Mouse (Mus musculus) lung, embryonic 14.5 days (tissue): ENCODE measurements around the gene H2-Q2. TPM values are rescaled to one million over a fixed set of nuclear protein-coding genes. Genes with fewer than 3 reads are reported as not detected.
"Not testable (repeated sequence)": the region's sequence is repeated elsewhere in the genome, so short reads cannot be mapped to it uniquely, and the experiment has no call there.

Experiments used
- ATAC-seq: fragments of 200-750 bp; cut with Nextera tagmentation; 2 replicates; pipeline ENCODE4 v1.8.0; 2017; ENCODE audit warnings: mild to moderate bottlenecking, moderate TSS enrichment, moderate library complexity; ENCODE audit not compliant: insufficient read depth
- DNase-seq: peaks from one replicate; pipeline ENCODE4 v3.0.0-alpha.2; 2015
- H3K27ac ChIP-seq: fragments of 300-500 bp; sonication (generic); 2 replicates; pipeline ENCODE4 v1.5.1; 2014; ENCODE audit warnings: low read depth, mild to moderate bottlenecking, moderate library complexity
- H3K27me3 ChIP-seq: fragments of 300-500 bp; sonication (generic); 2 replicates; pipeline ENCODE4 v1.6.1; 2014; ENCODE audit warnings: low read length, control low read depth; ENCODE audit not compliant: insufficient read depth
- H3K36me3 ChIP-seq: fragments of 300-500 bp; sonication (generic); 2 replicates; pipeline ENCODE4 v1.6.1; 2014; ENCODE audit warnings: control low read depth; ENCODE audit not compliant: insufficient read depth
- H3K4me1 ChIP-seq: fragments of 300-500 bp; sonication (generic); 2 replicates; pipeline ENCODE4 v1.6.1; 2014; ENCODE audit warnings: antibody characterized with exemption, control low read depth; ENCODE audit not compliant: insufficient read depth
- H3K4me2 ChIP-seq: fragments of 300-500 bp; sonication (generic); 2 replicates; pipeline ENCODE4 v1.6.1; 2014; ENCODE audit warnings: mild to moderate bottlenecking
- H3K4me3 ChIP-seq: fragments of 300-500 bp; sonication (generic); 2 replicates; pipeline ENCODE4 v1.5.1; 2014; ENCODE audit warnings: low read depth, low read length
- H3K9ac ChIP-seq: fragments of 300-500 bp; sonication (generic); 2 replicates; pipeline ENCODE4 v1.6.1; 2014
- H3K9me3 ChIP-seq: fragments of 300-500 bp; sonication (generic); 2 replicates; pipeline ENCODE4 v1.6.1; 2016; ENCODE audit warnings: low read depth, low read length, control low read depth
- CTCF ChIP-seq: IDR thresholded peaks from 2 replicates; pipeline ENCODE4 v1.5.1; 2016; ENCODE audit warnings: antibody characterized with exemption, low read depth
- WGBS: fragments of 180-500 bp; shearing (Covaris S2); extraction: QIAGEN DNeasy Blood & Tissue Kit; methylation state at CpG from one replicate; pipeline ENCODE4 v1.1.7; 2014; 5-methylcytosine and 5-hydroxymethylcytosine counted together
- polyA plus RNA-seq: library from polyadenylated mRNA; unstranded; fragments of >200 nt; fragmentation: Nextera tagmentation; extraction: Ambion mirVana; gene quantifications from 2 replicates; pipeline ENCODE4 v1.2.1, GENCODE M21; 2014

H2-Q2 gene
- polyA plus RNA-seq, 1 experiment from 2014 or later = 10.8 TPM

GRCm38 (mm10) chr17:35354071-35354470, 12.0 kb downstream of the H2-Q2 start:
- Histone ChIP-seq H3K36me3 (no peaks in the 10 kb centered on the region), H3K9me3 (no peaks in the 10 kb centered on the region), H3K4me3 (no peak overlapping the region), H3K9ac (no peak overlapping the region), H3K27me3 (peaks cover 2% of the 10 kb centered on the region; the same call in 1 of the 2 replicates), H3K4me2 (no peak overlapping the region), H3K4me1 (no peaks in the 10 kb centered on the region), H3K27ac (no peak overlapping the region)
- DNase-seq = no peak
- WGBS = 73% methylated on average over 2 of the region's 2 CpGs
- no peak for TF ChIP-seq CTCF
- ATAC-seq = no peak

DNA sequence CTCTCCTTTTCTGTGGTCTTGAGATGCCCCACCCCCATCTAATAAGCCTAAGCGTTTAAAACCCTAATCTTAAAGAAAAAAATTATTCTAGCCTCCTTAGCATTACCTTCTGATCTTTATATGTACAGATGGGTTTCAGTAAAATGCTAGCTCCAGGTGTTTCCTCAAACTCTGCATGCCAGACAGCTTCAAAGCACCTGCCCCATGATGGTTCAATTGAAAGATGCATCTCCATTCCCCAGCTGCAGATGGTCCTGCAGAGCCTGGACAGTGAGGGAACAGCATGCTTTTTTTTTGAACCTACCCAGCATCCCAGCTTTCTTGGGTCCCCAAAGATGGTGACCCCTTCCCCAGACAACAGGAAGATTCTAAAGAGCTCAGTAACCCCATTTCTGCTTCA, 15.0 kb downstream of the H2-Q2 start:
- H3K27me3 ChIP-seq = peaks cover 9% of the 10 kb centered on the region; the same call in 1 of the 2 replicates
- H3K27ac ChIP-seq = no peak overlapping the region
- no peak overlapping the region for H3K4me3 ChIP-seq
- no peak overlapping the region for H3K9ac ChIP-seq
- H3K4me2 ChIP-seq = no peak overlapping the region
- H3K4me1 ChIP-seq = no peaks in the 10 kb centered on the region
- ATAC-seq (no peak), DNase-seq (no peak)
- WGBS = 26% methylated on average over 1 of the region's 1 CpGs
- TF ChIP-seq CTCF = no peak
- H3K36me3 ChIP-seq = no peaks in the 10 kb centered on the region
- H3K9me3 ChIP-seq = no peaks in the 10 kb centered on the region

GRCm38 (mm10) chr17:35358763-35359469, 16.9 kb downstream of the H2-Q2 start:
- Histone ChIP-seq H3K4me2 (peak overlapping the region; percentile 68), H3K27me3 (peaks cover 9% of the 10 kb centered on the region; the same call in 1 of the 2 replicates), H3K4me3 (peak overlapping the region; percentile 36), H3K9me3 (no peaks in the 10 kb centered on the region), H3K9ac (peak overlapping the region; percentile 36), H3K4me1 (no peaks in the 10 kb centered on the region), H3K27ac (no peak overlapping the region), H3K36me3 (no peaks in the 10 kb centered on the region)
- 11% methylated on average over 38 of the region's 38 CpGs for WGBS
- DNase-seq = peak; percentile 8
- TF ChIP-seq CTCF = no peak
- no peak for ATAC-seq

DNA sequence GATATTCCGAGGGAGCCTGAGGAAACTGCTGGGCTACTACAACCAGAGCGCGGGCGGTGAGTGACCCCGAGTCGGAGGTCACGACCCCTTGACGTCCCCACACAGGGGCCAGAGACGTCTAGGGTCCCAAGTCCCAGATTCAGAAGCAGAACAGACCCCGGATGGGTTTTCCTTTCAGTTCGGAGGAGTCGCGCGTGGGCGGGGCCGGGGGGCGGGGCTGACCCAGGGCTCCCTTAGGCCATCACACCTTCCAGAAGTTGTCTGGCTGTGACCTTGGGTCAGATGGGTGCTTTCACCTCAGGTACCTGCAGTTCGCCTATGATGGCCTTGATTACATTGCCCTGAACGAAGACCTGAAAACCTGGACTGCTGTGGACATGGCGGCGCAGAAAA, 17.4 kb downstream of the H2-Q2 start:
- DNase-seq (peak; percentile 2), ATAC-seq (no peak)
- Histone ChIP-seq H3K4me3 (peak overlapping the region; percentile 36), H3K9ac (peak overlapping the region; percentile 36), H3K36me3 (no peaks in the 10 kb centered on the region), H3K4me1 (no peaks in the 10 kb centered on the region), H3K27me3 (peaks cover 9% of the 10 kb centered on the region; the same call in 1 of the 2 replicates), H3K9me3 (no peaks in the 10 kb centered on the region), H3K4me2 (peak overlapping the region; percentile 68), H3K27ac (no peak overlapping the region)
- 23% methylated on average over 21 of the region's 21 CpGs for WGBS
- no peak for TF ChIP-seq CTCF

GRCm38 (mm10) chr17:35379369-35379728, 37.3 kb downstream of the H2-Q2 start, which contains the start of gene H2-Q4:
TSS of gene H2-Q4 (plus strand) at chr17:35379617.
- H3K36me3 ChIP-seq = no peaks in the 10 kb centered on the region
- TF ChIP-seq CTCF = no peak
- peak within 1 kb of the TSS; percentile 59 for H3K9ac ChIP-seq
- DNase-seq (peak; percentile 90), ATAC-seq (peak; percentile 96)
- WGBS = under 1% methylated on average over 15 of the region's 16 CpGs
- H3K9me3 ChIP-seq = no peaks in the 10 kb centered on the region
- H3K27ac ChIP-seq = no peak within 1 kb of the TSS
- peak within 1 kb of the TSS; percentile 92 for H3K4me2 ChIP-seq
- H3K4me1 ChIP-seq = no peaks in the 10 kb centered on the region
- peaks cover 9% of the 10 kb centered on the region for H3K27me3 ChIP-seq
- H3K4me3 ChIP-seq = peak within 1 kb of the TSS; percentile 61

DNA sequence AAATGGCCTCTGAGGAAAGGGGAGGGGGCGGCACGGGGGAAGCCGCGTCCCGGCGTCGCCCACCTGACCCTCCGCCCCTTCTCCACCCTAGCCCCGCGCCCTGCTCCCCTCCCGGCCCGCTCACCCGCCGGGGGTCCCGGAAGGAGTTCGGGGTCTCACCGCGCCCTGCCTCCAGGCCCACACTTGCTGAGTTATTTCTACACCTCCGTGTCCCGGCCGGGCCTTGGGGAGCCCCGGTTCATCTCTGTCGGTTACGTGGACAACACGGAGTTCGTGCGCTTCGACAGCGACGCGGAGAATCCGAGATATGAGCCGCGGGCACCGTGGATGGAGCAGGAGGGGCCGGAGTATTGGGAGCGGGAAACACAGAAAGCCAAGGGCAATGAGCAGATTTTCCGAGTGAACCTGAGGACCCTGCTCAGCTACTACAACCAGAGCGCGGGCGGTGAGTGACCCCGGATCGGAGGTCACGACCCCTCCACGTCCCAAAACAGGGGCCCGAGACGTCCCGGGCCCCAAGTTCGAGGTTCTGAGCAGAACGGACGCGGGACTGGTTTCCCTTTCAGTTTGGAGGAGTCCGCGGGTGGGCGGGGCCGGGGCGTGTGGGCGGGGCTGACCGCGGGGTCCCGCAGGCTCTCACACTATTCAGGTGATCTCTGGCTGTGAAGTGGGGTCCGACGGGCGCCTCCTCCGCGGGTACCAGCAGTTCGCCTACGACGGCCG, 37.8 kb downstream of the H2-Q2 start:
- ATAC-seq = peak; percentile 66

DNA sequence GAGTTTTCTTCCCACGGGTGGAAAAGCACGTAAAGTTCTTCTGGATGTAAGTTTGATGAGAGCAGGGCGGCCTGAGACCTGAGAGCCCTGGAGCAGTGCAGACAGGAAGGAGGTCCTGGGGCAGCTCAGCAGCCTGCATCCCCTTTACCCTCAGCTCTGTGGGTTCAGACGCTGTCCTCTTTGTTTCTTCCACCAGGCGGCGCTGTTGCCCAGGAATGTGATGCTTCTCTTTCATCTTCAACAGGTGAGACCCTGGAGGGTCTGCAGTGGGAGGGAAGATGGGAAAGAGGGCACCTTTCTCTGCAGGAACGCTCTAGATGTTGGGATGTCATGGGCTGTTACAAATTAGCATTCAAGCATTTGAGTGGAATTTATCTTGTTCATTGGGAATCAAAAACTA, 47.8 kb downstream of the H2-Q2 start:
- not testable (repeated sequence) for ATAC-seq

More for the DNA sequence above, 37.8 kb downstream of the H2-Q2 start:
- H3K4me1 ChIP-seq = no peaks in the 10 kb centered on the region
- peak overlapping the region; percentile 59 for H3K9ac ChIP-seq
- peak overlapping the region; percentile 61 for H3K4me3 ChIP-seq
- no peak overlapping the region for H3K27ac ChIP-seq
- peak; percentile 32 for DNase-seq
- 1% methylated on average over 62 of the region's 70 CpGs for WGBS
- H3K4me2 ChIP-seq = peak overlapping the region; percentile 92
- no peak for TF ChIP-seq CTCF
- no peaks in the 10 kb centered on the region for H3K36me3 ChIP-seq
- H3K27me3 ChIP-seq = peaks cover 9% of the 10 kb centered on the region
- H3K9me3 ChIP-seq = no peaks in the 10 kb centered on the region

GRCm38 (mm10) chr17:35392671-35393070, 50.6 kb downstream of the H2-Q2 start:
- not testable (repeated sequence) for H3K9me3 ChIP-seq, H3K4me2 ChIP-seq, H3K4me3 ChIP-seq, ATAC-seq, H3K36me3 ChIP-seq, H3K27ac ChIP-seq, H3K9ac ChIP-seq, H3K27me3 ChIP-seq, DNase-seq, H3K4me1 ChIP-seq
- 41% methylated on average over 2 of the region's 2 CpGs for WGBS

More for the DNA sequence above, 47.8 kb downstream of the H2-Q2 start:
- not testable (repeated sequence) for H3K27me3 ChIP-seq, H3K4me2 ChIP-seq, H3K36me3 ChIP-seq, H3K4me1 ChIP-seq, H3K27ac ChIP-seq, H3K9ac ChIP-seq, H3K9me3 ChIP-seq, H3K4me3 ChIP-seq
- peak; percentile 60 for DNase-seq
- TF ChIP-seq CTCF = peak; percentile 61
- WGBS = 7% methylated on average over 7 of the region's 7 CpGs

DNA sequence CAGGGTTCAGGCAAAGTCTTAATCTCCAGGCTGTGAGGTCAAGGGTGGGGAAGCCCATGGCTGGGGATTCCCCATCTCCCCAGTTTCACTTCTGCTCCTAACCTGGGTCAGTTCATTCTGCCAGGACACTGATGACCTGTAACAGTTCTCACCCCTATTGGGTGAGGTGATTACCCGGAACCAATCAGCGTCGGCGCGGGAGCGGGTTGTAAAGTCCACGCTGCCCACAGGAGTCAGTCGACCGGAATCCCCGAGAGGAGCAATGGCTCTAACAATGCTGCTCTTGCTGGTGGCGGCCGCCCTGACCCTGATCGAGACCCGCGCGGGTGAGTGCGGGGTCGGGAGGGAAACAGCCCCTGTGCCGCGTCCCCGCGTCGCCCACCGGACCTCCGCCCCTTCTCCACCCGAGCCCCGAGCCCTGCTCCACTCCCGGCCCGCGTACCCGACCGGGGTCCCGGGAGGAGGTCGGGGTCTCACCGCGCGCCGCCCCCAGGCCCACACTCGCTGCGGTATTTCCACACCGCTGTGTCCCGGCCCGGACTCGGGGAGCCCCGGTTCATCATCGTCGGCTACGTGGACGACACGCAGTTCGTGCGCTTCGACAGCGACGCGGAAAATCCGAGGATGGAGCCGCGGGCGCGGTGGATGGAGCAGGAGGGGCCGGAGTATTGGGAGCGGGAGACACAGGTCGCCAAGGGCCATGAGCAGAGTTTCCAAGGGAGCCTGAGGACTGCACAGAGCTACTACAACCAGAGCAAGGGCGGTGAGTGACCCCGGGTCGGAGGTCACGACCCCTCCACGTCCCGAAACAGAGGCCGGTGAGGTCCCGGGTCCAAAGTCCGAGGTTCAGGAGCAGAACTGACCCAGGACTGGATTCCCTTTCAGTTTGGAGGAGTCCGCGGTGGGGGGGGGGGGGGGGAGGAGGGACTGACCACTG, 52.1 kb downstream of the H2-Q2 start:
- H3K9me3 ChIP-seq, H3K9ac ChIP-seq, H3K27ac ChIP-seq, H3K4me1 ChIP-seq, H3K36me3 ChIP-seq, H3K27me3 ChIP-seq, DNase-seq: not testable (repeated sequence)
- Histone ChIP-seq H3K4me2 (peak overlapping the region; percentile 48), H3K4me3 (peak overlapping the region; percentile 20; the same call in 1 of the 2 replicates)
- 2% methylated on average over 55 of the region's 75 CpGs for WGBS
- peak; percentile 80; the same call in 1 of the 2 replicates for ATAC-seq
